Mouse (Mus musculus): ENCODE results near the gene Acox1. TPM values are rescaled to one million over a fixed set of nuclear protein-coding genes. Genes with fewer than 3 reads are reported as not detected.

The Acox1 gene
- polyA plus RNA-seq, 1 experiment, result 44.2 TPM

DNA sequence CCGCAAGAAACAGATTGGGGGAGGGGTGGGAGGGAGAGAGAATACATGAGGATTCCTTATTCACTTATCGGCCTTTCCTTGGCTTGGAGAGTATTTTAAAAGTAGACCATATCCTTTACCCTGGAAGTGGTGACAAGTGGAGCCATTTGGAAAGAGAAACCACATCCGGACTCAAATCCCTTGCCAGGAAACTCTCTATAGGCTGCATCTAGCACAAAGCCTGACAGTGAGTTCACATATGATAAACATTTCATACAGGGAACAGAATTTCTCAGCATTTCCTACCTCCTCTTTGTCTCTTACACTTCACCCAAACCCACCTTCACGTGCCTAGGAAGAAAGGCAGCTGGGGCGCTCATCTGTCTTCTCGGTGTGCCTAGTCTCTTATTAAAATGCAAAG lies 31.6 kb downstream of the Acox1 start:
- Histone ChIP-seq H3K4me1 (replicated peaks; ENCODE audit: control insufficient read depth, insufficient read depth, low read length) (peaks cover 3% of the 10 kb centered on the region), H3K27ac (ENCODE audit: control insufficient read depth, insufficient read depth, low read length) (peak overlapping the region; percentile 46), H3K27me3 (ENCODE audit: control insufficient read depth, insufficient read depth, low read length) (no peaks in the 10 kb centered on the region), H3K4me3 (ENCODE audit: control insufficient read depth, insufficient read depth, low read length) (peak overlapping the region; percentile 75), H3K36me3 (ENCODE audit: control insufficient read depth, insufficient read depth, low read length) (no peaks in the 10 kb centered on the region)
- WGBS, result 22% methylated on average over 6 of the region's 6 CpGs
- peak; percentile 4 for DNase-seq
- TF ChIP-seq POLR2A (IDR thresholded peaks at IDR 0.05; ENCODE audit: control insufficient read depth, extremely low read depth, insufficient read depth, low read length, poor library complexity), result no peak
- TF ChIP-seq CTCF (IDR thresholded peaks at IDR 0.05; ENCODE audit: borderline replicate concordance, control insufficient read depth, extremely low read depth, insufficient read depth, low read length, poor library complexity), result no peak

DNA sequence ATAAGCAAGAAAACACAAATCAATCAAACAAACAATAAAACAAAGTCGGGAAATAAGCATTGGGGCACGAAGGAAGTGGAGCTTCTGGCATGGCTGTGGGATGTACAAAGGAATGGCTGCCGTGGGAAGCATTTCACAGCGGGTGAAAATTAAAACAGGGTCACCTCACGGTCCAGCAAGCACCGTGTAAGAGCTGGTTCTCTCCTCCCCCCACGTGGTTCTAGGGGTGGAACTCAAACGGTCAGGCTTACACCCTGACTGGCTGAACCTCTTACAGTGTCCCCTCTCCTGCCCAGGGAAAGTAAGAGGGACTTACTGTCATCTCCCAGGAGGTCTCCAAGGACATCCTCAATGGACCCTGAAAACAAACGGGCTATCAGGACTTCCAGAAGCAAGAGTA lies 35.8 kb downstream of the Acox1 start:
- no peak for DNase-seq
- TF ChIP-seq CTCF (IDR thresholded peaks at IDR 0.05; ENCODE audit: borderline replicate concordance, control insufficient read depth, extremely low read depth, insufficient read depth, low read length, poor library complexity), result no peak
- no peak for TF ChIP-seq POLR2A (IDR thresholded peaks at IDR 0.05; ENCODE audit: control insufficient read depth, extremely low read depth, insufficient read depth, low read length, poor library complexity)
- WGBS, result 84% methylated on average over 9 of the region's 9 CpGs
- Histone ChIP-seq H3K27me3 (ENCODE audit: control insufficient read depth, insufficient read depth, low read length) (no peaks in the 10 kb centered on the region), H3K36me3 (ENCODE audit: control insufficient read depth, insufficient read depth, low read length) (no peaks in the 10 kb centered on the region), H3K4me1 (replicated peaks; ENCODE audit: control insufficient read depth, insufficient read depth, low read length) (peaks cover 3% of the 10 kb centered on the region), H3K4me3 (ENCODE audit: control insufficient read depth, insufficient read depth, low read length) (no peak overlapping the region), H3K27ac (ENCODE audit: control insufficient read depth, insufficient read depth, low read length) (no peak overlapping the region)

DNA sequence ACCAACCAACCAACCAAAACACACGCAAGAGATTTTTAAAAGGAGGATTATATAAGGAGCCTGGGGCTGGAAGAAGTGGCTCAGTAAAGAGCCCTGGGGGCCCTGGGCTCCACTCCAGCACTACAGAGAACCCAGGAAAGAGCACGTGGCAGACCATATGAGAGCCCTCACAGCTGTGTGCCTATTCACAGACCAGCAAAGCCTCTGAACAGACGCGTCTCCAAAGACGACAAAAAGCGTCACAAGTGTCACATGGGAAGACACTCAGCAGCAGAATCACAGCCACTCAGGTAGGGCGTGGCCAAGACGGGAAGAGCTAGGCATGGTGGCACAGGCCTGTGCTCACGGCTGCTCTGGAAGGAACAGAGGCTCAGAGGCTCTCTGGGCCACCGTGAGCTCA lies 36.7 kb downstream of the Acox1 start:
- Histone ChIP-seq H3K4me3 (ENCODE audit: control insufficient read depth, insufficient read depth, low read length) (no peak overlapping the region), H3K4me1 (replicated peaks; ENCODE audit: control insufficient read depth, insufficient read depth, low read length) (no peaks in the 10 kb centered on the region), H3K27me3 (ENCODE audit: control insufficient read depth, insufficient read depth, low read length) (no peaks in the 10 kb centered on the region), H3K27ac (ENCODE audit: control insufficient read depth, insufficient read depth, low read length) (no peak overlapping the region), H3K36me3 (ENCODE audit: control insufficient read depth, insufficient read depth, low read length) (no peaks in the 10 kb centered on the region)
- TF ChIP-seq POLR2A (IDR thresholded peaks at IDR 0.05; ENCODE audit: control insufficient read depth, extremely low read depth, insufficient read depth, low read length, poor library complexity), result no peak
- no peak for TF ChIP-seq CTCF (IDR thresholded peaks at IDR 0.05; ENCODE audit: borderline replicate concordance, control insufficient read depth, extremely low read depth, insufficient read depth, low read length, poor library complexity)
- WGBS, result 89% methylated on average over 10 of the region's 10 CpGs
- DNase-seq, result no peak

DNA sequence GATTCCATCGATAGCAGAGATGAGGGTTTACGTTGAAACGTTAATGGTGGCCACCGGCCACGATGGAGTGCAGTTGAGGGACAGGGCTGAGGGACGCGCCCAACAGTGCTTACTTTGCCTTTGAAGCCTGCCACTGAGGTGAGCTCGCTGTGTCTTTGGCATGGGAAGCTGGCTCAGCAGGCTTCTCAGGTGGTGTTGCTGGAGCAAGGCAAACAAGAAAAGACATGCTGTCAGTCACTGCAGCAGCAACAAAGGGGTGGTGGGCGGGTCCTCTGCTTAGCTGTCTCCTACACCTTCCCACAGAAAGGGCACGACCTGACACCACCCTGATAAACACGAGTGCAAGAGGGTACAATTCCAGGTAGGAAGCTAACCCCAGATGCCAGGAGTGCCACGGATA lies 37.5 kb downstream of the Acox1 start:
- WGBS, result 93% methylated on average over 12 of the region's 12 CpGs
- Histone ChIP-seq H3K4me3 (ENCODE audit: control insufficient read depth, insufficient read depth, low read length) (no peak overlapping the region), H3K4me1 (replicated peaks; ENCODE audit: control insufficient read depth, insufficient read depth, low read length) (no peaks in the 10 kb centered on the region), H3K27ac (ENCODE audit: control insufficient read depth, insufficient read depth, low read length) (no peak overlapping the region), H3K36me3 (ENCODE audit: control insufficient read depth, insufficient read depth, low read length) (no peaks in the 10 kb centered on the region), H3K27me3 (ENCODE audit: control insufficient read depth, insufficient read depth, low read length) (no peaks in the 10 kb centered on the region)
- TF ChIP-seq POLR2A (IDR thresholded peaks at IDR 0.05; ENCODE audit: control insufficient read depth, extremely low read depth, insufficient read depth, low read length, poor library complexity), result no peak
- TF ChIP-seq CTCF (IDR thresholded peaks at IDR 0.05; ENCODE audit: borderline replicate concordance, control insufficient read depth, extremely low read depth, insufficient read depth, low read length, poor library complexity), result no peak
- no peak for DNase-seq

DNA sequence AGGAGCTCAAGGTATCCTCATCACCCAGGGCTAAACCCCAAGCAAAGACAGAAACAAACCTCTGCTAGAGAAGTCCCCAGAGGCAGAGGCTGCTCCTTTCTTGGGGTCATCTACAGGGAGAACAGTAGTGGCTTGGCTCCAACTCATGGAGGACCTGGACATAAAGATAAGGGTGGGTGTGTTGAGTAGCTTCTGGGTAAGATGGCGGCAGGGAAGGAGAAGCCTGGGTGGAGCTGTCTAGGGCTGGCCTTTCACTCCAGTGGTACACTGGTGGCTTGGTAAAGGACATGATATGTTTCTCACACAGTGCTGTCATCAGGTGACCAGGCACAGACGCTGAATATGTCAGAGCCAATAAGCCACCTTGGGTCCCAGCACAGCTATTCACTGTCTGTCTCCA lies 47.9 kb downstream of the Acox1 start:
- WGBS, result 98% methylated on average over 2 of the region's 2 CpGs
- TF ChIP-seq CTCF (IDR thresholded peaks at IDR 0.05; ENCODE audit: borderline replicate concordance, control insufficient read depth, extremely low read depth, insufficient read depth, low read length, poor library complexity), result no peak
- no peak for DNase-seq
- Histone ChIP-seq H3K4me1 (replicated peaks; ENCODE audit: control insufficient read depth, insufficient read depth, low read length) (no peaks in the 10 kb centered on the region), H3K4me3 (ENCODE audit: control insufficient read depth, insufficient read depth, low read length) (no peak overlapping the region), H3K36me3 (ENCODE audit: control insufficient read depth, insufficient read depth, low read length) (peaks cover 4% of the 10 kb centered on the region), H3K27ac (ENCODE audit: control insufficient read depth, insufficient read depth, low read length) (no peak overlapping the region), H3K27me3 (ENCODE audit: control insufficient read depth, insufficient read depth, low read length) (no peaks in the 10 kb centered on the region)

DNA sequence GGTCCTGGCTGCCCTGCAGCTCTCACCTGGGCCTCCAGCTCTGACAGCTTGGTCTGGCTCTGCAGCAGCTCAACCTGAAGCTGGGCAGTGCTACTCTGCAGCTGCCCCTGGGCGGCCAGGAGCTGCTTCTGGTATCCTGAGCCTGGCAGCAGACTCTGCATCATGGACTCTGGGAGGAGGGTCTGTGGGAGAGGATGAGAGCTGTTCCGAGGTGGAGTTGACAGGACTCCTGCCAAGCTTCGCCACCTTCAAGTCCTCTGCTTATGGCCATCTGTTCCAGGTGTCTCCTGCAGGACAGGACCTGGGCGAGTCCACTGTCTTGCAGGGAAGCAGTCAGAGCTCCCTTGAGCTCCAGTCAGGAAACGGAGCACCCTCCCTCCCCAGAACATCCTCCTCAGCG lies 49.5 kb downstream of the Acox1 start:
- 94% methylated on average over 6 of the region's 6 CpGs for WGBS
- TF ChIP-seq POLR2A (IDR thresholded peaks at IDR 0.05; ENCODE audit: control insufficient read depth, extremely low read depth, insufficient read depth, low read length, poor library complexity) (no peak), CTCF (IDR thresholded peaks at IDR 0.05; ENCODE audit: borderline replicate concordance, control insufficient read depth, extremely low read depth, insufficient read depth, low read length, poor library complexity) (no peak)
- H3K36me3 ChIP-seq (ENCODE audit: control insufficient read depth, insufficient read depth, low read length), result peaks cover 4% of the 10 kb centered on the region; the same call in 1 of the 2 replicates

DNA sequence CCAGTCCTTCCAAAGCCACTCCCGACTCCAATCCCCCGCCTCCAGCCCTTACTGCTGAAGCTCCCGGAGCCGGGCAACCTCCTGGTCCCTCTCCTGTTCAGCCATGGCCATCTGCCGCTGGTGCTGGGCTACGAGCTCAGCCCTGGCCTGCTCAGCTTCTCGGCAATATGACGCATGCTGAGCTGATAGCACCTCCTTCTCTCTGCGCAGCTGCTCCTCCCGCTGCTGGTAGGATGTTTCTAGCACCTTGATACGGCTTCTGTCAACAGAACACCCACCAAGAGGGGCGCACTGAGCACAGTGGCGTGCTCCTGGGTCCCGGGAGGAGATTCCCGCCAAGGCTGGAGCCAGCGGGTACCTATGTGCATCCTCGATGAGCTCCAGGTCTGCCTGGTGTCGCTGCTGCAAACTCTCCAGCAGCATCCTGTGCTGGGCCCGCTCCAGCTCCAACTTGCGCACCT lies 50.1 kb downstream of the Acox1 start:
- no peak for TF ChIP-seq CTCF (IDR thresholded peaks at IDR 0.05; ENCODE audit: borderline replicate concordance, control insufficient read depth, extremely low read depth, insufficient read depth, low read length, poor library complexity)
- WGBS, result 95% methylated on average over 20 of the region's 20 CpGs

More for the DNA sequence above, 49.5 kb downstream of the Acox1 start:
- H3K27me3 ChIP-seq (ENCODE audit: control insufficient read depth, insufficient read depth, low read length), result no peaks in the 10 kb centered on the region
- DNase-seq, result no peak
- H3K4me3 ChIP-seq (ENCODE audit: control insufficient read depth, insufficient read depth, low read length), result no peak overlapping the region
- H3K4me1 ChIP-seq (replicated peaks; ENCODE audit: control insufficient read depth, insufficient read depth, low read length), result no peaks in the 10 kb centered on the region
- no peak overlapping the region for H3K27ac ChIP-seq (ENCODE audit: control insufficient read depth, insufficient read depth, low read length)

More for the DNA sequence above, 50.1 kb downstream of the Acox1 start:
- H3K4me1 ChIP-seq (replicated peaks; ENCODE audit: control insufficient read depth, insufficient read depth, low read length), result no peaks in the 10 kb centered on the region
- H3K36me3 ChIP-seq (ENCODE audit: control insufficient read depth, insufficient read depth, low read length), result peaks cover 4% of the 10 kb centered on the region; the same call in 1 of the 2 replicates
- DNase-seq, result no peak
- no peaks in the 10 kb centered on the region for H3K27me3 ChIP-seq (ENCODE audit: control insufficient read depth, insufficient read depth, low read length)
- no peak overlapping the region for H3K27ac ChIP-seq (ENCODE audit: control insufficient read depth, insufficient read depth, low read length)
- no peak overlapping the region for H3K4me3 ChIP-seq (ENCODE audit: control insufficient read depth, insufficient read depth, low read length)
